Mouse (Mus musculus) adrenal gland, adult 8-10 months (tissue): ENCODE measurements around the gene Fetub. TPM values are rescaled to one million over a fixed set of nuclear protein-coding genes. Genes with fewer than 3 reads are reported as not detected.
"Not testable (repeated sequence)": the region's sequence is repeated elsewhere in the genome, so short reads cannot be mapped to it uniquely, and the experiment has no call there.

Experiments used
- DNase-seq: peaks from one replicate; pipeline ENCODE4 v3.0.0; 2022
- total RNA-seq, 4 experiments: library from RNA; stranded (reverse); gene quantifications; 2 replicates each; pipeline ENCODE4 v1.2.4; 2022

Fetub gene
- total RNA-seq, 4 experiments from 2014 or later, result 2.4 to 25.4 (median 6.9) TPM

DNA sequence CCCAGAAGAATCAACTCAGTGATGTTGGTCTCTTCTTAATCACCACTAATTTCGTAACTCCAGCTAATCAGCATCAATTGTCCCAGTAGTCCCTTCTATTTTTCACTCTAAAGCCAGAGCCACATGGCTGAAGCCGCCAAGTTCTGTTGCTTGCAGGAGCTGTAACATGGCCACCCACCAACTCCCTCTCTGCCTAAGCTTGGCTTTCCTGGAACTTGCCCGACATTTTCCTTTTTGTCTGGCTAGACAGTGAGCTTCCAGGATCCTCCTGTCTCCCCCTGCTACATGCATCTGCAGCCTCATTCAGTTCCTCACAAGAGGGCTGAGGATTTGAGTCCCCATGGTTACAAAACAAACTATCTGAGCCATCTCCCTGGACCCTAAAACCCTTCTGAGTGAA, 6.1 kb upstream of the Fetub start:
- DNase-seq, result no peak

DNA sequence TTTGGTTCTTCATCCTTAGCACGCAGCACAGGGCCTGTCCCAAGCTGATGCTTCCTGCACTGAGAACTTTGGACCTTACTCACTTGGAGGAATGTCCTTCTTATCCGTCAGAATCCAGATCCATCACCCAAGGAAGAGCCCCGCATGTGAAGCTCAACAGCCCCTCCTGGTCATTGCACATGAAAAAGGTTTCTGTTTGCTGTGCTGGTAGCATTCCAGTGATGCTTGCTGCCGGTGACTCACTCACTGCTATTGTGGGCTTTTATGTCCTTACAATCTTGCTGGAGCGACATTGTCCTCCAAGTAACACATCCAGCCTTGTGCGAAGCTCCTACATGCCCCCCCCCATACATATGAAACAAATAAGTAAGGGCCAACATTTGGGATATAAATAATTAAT, 5.2 kb upstream of the Fetub start:
- no peak for DNase-seq

DNA sequence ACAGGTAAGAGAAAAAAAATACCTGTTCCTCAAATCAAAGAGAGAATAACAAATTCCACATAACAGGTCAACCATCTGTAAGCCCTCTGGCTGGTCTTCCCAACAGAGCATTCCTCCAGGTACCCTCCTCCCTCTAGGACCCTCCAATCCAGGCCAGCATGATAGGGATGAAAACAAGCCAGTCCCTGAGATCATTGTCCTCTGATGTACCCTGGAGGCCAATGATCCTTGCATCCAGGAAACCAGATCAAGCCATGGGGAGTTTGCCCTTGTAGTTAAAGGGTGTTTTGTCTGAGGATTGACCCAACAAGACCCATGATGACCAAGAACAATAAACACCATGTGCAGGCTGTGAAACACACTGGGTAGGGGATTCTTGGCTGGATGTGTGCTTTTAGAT, 3.9 kb upstream of the Fetub start:
- DNase-seq, result no peak

DNA sequence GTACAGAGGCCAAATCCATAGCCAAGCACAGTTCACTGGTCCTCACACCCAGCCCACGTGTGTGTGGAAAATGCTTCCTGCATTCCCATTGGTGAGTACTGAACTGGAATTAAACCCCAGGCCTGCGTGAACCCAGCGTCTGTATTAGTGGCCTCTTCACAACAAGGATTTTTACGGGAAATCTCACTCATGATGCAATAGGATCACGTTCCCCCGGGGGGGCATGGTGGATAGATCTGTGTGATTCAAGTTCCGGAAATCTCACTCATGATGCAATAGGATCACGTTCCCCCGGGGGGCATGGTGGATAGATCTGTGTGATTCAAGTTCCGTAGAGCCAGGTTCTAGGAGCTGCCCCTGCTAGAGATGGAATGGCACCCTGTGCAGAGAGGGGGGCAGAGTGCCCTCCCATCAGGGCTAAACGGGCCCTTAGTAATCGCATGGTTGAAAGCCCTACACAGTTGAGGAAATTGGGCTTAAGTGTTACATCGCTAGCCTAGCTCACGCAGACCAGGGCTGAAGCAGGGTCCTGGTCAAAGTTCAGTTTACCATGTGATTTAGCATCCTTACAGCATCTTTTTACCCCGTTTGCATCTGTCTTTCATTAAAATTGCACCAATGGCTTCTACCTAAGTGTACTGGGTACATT, 654 bp downstream of the Fetub start:
- no peak for DNase-seq

DNA sequence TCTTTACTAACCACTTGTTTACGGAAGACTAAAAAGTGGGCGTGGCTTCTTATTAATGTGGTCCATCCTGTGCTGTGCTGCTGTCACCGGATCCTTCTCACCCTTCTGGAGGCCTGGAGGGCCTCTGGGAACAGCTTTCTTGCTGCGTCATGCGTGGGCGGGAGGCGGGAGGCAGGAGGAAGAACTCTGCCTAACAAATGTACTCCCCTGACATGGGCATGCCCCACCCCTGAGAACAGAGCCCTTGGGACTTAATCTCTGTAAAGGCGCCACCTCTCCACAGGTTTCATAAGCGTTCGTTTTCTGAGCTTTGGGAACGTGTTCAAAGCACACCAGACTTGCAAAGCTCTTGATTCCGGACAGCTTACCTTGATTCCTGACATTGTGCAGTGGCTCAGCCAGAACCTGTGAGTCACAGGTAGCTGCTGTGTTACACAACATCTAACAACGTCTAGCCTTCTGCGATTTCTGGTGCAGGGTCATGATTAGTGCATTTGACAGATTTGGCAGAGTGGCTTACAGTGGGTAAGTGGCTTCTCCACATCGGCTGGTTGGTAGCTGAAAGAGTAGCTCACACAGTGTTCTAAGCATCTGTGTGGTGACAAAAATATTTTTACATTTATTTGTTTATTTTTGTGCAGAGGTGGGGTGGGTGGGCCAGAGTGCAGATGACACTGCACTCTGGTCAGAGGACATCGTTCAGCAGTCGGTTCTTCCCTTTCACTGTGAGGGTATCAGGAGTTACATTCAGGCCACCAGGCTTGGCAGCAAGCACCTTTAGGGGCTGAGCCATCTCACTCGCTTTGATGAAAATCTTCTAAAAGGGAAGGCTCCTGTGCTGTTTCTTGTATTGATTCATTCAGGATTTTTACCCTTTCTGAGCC, 2.1 kb downstream of the Fetub start:
- DNase-seq, result peak; percentile 49

DNA sequence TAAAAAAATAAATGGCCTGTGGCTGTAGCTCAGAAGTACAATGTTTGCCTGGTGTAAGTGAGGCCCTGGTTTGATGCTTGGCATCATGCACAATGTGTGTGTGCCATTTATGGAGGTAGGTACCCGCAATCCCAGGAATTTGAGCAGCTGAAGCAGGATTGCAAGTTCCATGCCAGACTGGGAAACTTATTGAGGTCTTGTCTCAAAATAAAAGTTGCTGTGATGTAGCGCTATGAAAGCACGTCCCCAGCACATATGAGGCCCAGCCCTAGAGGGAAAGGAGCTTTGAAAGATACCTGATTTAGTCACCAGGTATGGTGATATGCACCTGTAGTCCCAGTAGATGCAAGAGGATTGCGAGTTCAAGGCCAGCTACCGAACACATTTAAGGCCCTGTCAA, 3.6 kb downstream of the Fetub start:
- DNase-seq, result no peak

DNA sequence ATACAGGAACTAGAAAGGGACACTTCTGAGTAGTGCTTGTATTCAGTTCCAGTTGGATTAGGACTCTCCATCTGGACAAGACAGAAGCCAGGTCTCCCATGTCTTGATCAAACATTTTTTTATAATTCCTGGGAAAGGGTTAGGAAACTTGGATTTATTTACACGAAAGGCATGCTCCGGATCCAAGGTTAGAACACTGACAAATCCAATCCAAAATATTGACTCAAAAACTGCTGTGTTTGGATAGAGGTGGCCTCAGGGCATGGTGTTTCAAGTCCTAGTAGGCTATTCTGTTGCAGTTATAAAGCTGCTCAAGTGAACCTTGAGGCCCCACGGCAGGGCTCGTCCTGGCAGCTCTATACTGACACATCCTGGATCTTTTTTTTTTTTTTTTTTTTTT, 4.3 kb downstream of the Fetub start:
- no peak for DNase-seq

DNA sequence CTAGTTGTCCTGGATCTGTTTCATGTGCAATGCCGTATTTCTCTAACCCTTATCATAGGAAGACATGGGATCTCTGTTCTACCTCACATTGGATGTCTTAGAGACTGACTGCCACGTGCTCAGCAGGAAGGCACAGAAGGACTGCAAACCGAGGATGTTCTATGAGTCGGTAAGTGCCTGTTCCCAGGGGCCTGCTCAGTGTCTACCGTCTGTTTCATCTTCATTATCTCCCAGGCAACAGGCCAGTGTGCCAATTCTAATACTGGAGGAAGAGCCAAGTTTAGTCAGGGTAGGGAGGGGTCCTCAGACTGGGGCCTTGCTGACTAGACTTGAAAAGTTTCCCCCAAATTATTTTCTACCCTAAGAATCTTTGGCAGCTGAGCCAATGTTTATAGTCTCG, 11.4 kb downstream of the Fetub start:
- no peak for DNase-seq

DNA sequence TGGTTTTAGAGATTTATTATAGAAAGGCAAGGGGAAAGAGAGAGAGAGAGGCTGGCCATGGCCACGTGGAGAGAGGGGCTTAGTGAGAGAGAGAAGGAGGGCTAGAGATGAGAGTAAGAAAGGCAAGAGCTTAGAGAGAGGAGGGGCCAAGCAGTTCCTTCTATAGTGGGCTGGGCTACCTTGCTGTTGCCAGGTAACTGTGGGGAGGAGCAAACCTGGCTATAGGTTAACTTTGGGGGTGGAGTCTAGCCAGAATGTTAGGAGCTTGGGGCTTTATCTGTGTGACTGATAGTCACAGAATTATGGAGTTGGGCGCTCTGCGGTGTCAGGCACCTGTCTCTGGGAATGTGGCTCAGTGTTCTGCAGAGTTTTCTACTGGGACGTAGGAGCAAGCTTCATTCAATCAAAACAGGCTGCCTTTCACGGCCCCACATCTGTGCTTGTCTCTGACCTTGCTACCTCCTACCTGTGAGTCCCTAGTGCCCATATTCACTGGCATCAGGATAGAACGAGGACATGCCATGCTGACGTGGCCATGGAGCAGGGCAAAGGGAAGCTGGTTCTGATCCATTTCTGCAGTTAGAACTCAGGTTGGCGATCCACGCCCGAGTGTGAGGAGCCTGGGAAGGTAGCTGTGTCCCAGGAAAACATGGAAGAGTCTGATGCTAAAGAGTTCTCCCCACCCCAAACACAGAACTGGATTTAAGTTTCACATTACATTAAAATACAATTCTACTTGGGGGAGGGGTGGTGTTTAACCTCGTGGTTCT, 13.5 kb downstream of the Fetub start:
- DNase-seq, result no peak

DNA sequence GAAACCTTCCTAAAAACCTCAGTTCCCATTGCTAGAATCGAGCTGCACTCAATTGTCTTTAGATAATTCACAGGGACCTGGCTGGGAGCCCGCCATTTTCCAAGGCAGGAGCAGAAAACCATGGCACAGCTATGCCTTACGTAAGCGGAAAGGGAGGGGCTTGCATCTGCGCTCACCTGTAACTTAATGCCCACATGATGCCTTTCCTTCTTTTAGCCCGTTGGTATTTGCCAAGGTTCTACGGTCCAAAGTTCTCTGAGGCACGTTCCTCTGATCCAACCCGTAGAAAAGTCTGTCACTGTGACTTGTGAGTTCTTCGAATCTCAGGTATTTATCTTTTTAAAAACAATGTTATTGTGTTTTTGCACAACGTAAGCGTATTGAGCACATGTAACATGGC, 19.5 kb downstream of the Fetub start:
- no peak for DNase-seq

DNA sequence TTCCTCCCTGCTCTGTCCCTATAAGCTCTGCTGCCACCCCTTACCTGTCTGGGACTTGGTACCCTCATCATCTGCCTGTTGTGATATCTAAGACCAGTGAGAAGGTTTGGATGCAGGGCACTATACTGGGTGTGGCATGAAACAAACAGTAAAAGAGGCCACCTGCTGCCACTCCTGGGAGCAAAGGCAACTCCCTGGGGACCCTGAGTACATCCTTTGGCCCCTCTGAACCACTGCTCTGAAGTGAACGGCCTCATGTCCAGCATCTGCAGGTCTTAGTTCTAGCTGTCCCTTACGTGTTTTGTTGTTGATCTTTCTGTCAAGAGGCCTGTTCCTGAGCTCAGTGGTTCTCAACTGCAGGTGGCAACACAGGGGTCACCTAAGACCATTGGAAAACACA, 20.4 kb downstream of the Fetub start:
- DNase-seq, result no peak

DNA sequence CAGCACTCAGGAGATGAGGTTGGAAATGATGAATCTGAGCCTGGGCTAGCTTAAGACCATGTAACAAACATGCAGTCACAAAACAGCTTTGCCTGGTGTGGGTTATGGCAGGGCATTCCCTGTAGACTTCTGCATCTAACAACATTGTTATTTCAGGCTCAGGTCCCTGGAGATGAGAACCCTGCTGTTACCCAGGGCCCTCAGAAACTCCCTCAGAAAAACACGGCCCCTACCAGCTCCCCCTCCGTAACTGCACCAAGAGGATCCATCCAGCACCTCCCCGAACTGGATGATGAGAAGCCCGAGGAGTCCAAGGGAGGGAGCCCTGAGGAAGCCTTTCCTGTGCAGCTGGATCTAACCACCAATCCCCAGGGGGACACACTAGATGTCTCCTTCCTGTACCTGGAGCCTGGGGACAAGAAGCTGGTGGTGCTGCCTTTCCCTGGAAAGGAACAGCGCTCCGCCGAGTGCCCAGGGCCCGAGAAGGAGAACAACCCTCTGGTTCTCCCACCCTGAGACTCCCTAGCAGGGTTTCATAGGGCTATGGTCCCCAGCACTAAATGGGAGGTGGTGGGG, 21.1 kb downstream of the Fetub start:
- no peak for DNase-seq

DNA sequence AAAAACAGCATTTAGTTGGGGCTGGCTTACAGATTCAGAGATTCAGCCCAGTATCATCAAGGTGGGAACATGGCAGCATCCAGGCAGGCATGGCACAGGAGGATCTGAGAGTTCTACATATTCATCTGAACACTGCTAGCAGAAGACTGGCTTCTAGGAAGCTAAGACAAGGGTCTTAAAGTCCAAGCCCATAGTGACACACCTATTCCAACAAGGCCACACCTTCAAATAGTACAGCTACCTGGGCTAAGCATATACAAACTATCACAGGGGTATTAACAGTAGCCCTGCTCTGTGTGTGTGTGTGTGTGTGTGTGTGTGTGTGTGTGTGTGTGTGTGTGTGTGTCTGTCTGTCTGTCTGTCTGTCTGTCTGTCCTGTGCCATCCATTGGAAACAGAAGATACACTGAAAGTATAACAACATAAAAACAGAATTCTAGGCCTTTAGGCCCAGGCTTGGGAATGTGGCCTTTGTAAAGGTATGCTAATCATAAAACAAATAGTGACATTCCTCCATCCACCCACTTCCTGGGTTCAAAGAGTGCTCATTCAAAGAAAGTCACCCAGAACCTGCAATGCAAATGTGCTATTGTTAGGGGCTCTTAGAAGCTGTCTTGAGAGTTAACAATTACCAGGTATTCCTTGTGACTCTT, 23.8 kb downstream of the Fetub start:
- not testable (repeated sequence) for DNase-seq

DNA sequence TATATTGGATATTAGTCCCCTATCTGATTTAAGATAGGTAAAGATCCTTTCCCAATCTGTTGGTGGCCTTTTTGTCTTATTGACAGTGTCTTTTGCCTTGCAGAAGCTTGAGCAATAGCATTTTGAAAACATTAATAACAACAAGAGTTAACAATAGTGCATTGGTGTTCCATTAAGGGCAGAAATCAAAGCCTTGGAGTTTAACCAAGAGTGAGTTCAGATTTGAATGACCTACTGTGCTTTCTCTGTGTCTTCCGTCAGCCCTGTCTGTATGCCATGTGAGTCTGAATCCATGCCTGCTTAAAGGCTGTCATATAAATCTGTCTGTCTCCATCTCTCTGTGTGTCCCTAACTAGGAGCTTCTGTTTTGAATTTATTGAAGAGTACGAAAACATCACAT, 29.2 kb downstream of the Fetub start:
- no peak for DNase-seq

DNA sequence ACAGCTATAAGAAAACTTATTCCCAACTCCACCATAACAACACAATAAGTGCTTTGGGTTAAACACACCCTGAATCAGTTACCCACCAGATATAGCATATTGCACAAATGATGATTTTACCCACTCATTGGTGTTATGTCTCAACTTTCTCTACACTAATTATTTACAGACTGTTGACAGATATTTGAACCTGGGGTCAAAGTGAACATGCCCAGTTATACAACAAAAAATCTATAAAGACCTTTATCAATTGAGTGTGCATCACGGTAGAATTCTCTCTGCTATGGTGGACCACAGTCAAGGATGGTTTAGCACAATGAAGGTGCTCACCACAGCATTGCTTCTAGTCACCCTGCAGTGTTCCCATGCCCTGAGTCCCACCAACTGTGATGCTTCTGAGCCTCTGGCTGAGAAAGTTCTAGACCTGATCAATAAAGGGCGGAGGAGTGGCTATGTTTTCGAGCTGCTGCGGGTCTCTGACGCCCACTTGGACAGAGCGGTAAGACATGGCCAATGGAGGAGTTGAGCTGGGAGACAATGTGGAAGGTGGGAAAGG, 32.8 kb downstream of the Fetub start, which contains the start of gene Hrg:
Gene Hrg (plus strand): TSS at position 233 of the 556 bp plus-strand sequence.
- DNase-seq, result no peak

DNA sequence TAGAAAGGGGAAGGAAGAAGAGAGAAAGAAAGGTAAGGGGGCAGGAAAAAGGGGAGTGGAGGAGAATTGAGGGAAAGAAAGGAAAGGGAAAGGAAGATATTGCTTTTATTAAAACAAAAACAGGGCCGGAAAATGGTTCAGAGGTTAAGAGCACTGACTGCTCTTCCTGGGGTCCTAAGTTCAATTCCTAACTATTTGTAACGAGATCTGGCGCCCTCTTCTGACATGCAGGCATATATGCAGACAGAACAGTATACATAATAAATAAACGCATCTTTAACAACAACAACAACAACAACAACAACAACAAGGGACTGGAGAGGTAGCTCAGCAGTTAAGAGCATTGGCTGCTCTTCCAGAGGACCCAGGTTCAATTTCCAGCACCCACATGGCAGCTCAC, 34.9 kb downstream of the Fetub start:
- DNase-seq, result no peak

DNA sequence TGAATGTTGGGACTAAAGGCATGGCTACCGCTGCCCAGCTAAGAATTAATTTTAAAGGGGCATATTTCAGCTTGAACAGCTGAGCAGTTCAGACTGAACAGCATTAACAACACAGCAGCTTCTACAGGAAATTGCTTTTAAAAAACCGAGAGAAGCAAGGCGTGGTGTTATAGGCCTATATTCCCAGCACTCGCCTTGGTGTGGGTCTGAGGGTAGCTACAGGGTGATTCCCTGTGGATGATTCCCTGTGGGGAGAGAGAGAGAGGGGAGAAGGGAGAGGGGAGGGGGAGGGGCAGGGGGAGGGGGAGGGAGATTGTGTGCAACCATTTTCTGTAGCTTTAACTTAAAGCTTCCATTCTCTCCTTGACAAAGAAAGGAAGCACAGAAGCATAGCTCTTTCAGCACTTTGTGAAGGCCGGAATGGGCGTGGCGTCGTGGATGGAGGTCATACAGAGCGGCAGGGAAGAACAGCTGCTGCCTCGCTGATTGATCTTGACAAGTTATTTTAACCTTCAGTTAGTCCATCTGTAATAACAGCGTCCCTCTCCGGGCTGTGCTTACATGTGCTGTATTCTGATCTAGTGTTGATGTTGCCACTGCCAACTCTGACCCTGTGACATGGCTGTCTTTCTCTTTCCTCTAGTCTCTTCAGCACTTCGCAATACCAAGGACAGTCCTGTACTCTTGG, 37.4 kb downstream of the Fetub start:
- peak; percentile 56 for DNase-seq

DNA sequence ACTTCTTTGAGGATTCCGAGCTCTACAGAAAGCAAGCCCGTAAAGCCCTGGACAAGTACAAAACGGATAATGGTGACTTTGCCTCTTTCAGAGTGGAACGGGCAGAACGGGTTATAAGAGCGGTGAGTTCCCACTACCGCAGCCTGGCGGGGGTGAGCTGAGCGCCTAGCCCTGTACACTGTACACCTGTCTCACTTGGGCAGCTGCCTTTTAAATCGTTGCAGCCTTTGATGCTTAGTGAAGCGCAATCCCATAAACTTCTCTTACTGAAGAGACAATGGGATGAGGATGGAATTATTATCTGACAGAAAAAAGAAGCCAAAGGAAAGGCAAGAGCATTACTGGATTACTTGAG, 37.9 kb downstream of the Fetub start:
- DNase-seq, result no peak

DNA sequence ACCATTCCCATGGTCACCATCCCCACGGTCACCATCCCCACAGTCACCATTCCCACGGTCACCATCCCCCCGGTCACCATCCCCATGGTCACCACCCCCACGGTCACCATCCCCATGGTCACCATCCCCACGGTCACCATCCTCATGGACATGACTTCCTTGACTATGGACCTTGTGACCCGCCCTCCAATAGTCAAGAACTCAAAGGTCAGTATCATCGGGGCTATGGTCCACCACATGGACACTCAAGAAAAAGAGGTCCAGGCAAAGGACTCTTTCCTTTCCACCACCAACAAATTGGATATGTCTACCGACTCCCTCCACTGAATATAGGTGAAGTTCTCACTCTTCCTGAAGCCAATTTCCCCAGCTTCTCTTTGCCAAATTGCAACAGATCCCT, 42.9 kb downstream of the Fetub start:
- DNase-seq, result no peak

DNA sequence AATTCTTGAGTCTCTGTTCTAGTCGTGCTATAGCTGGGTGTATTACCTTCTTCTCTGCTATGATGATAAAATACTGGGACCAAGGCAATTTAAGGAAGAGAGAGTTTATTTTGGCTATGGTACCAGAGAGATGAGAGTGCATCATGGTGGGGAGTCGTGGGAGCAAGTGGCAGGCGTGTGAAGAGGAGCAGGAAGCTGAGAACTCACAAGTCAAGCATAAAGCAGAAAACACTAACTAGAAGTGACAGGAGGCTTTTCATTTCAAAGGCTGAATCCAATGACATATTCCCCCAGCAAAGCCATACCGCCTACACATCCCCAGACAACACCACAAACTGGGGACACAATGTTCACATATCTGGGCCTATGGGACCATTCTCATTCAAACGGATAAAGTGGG, 44.1 kb downstream of the Fetub start:
- DNase-seq, result no peak

DNA sequence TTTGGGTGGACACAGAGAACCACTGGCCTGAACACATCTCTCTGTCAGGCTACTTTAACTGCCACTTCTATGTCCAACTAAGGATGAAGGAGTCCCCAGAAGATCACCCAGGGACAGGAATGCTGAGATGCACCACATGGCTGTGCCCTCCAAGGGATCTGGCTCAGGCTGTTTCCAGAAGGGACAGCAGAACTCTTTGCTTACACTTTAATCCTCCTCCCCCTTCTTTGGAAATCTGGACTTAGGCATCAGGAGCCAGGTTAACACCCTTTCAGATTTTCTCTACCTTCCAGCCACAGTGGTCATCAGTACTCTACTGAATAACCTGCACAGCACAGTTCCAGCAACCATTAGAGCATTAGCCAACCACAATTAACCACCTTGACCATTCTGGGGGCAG, 45.2 kb downstream of the Fetub start:
- DNase-seq, result no peak
